Mouse (Mus musculus) thymus, adult 2 months (tissue): Measurements from ENCODE around the gene Atg16l2.

Experiments used
- CTCF ChIP-seq: fragments of 200-500 bp; IDR thresholded peaks from 2 replicates; pipeline ENCODE4 v1.5.1; 2012; ENCODE audit warnings: mild to moderate bottlenecking, control low read depth, low read length, moderate library complexity, borderline replicate concordance; ENCODE audit not compliant: control insufficient read depth, poor library complexity, insufficient read depth; ENCODE audit errors: extremely low read depth
- POLR2A ChIP-seq: fragments of 200-500 bp; IDR thresholded peaks from 2 replicates; pipeline ENCODE4 v1.6.1; 2012; ENCODE audit warnings: mild to moderate bottlenecking, low read length, control low read depth, moderate library complexity; ENCODE audit not compliant: control insufficient read depth, poor library complexity, insufficient read depth; ENCODE audit errors: extremely low read depth

GRCm38 (mm10) chr7:101216724-101217123 is 85.3 kb downstream of the Atg16l2 start:
- TF ChIP-seq CTCF (no peak), POLR2A (no peak)
